Mouse (Mus musculus) liver, adult 2 months (tissue): ENCODE results near the gene Spred1.

Experiments used
- CTCF ChIP-seq: fragments of 200-500 bp; IDR thresholded peaks from 2 replicates; pipeline ENCODE4 v1.5.1; 2011; ENCODE audit warnings: low read depth, low read length, control low read depth
- POLR2A ChIP-seq: fragments of 200-500 bp; IDR thresholded peaks from 2 replicates; pipeline ENCODE4 v1.6.1; 2011; ENCODE audit warnings: low read length, control low read depth; ENCODE audit not compliant: insufficient read depth; ENCODE audit errors: extremely low read depth

- TF ChIP-seq CTCF (no peak), POLR2A (no peak)
Observed at GRCm38 (mm10) chr2:117109296-117109695, 11.9 kb upstream of the Spred1 start.
